Mouse (Mus musculus) heart, postnatal 0 days (tissue): ENCODE data around the gene Itpr2.

Source experiments
- CTCF ChIP-seq: IDR thresholded peaks from 2 replicates; pipeline ENCODE4 v1.5.1; 2016; ENCODE audit warnings: antibody characterized with exemption, control low read depth, low read depth
- EP300 ChIP-seq: IDR thresholded peaks from 2 replicates; pipeline ENCODE4 v1.6.1; 2016; ENCODE audit warnings: antibody characterized with exemption, low read depth

DNA sequence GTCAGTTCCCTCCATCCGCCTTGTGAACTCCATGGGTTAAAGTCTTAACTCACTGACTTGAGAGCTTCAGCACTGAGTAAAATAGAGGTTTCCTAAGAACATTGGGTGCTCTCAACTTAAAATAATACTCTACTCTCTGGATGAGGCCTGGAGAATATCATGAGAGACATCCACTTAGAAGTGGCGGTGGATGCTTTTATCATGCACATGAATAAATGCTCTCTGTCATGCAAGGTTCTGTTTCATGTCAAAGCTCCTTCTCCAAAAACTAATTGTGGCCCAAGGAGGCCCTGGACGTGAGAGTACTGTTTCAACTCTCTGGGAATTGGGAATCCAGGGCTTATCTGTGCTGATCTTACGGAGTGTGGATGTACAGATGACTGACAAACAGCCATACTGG lies 35.1 kb upstream of the Itpr2 start:
- TF ChIP-seq EP300 (no peak), CTCF (no peak)
